Mouse (Mus musculus) lung, postnatal 0 days (tissue): ENCODE measurements around the gene Otoa.

ENCODE experiments used
- CTCF ChIP-seq: IDR thresholded peaks from 2 replicates; pipeline ENCODE4 v1.5.1; 2016; ENCODE audit warnings: antibody characterized with exemption, mild to moderate bottlenecking
- EP300 ChIP-seq: IDR thresholded peaks from 2 replicates; pipeline ENCODE4 v1.6.1; 2016; ENCODE audit warnings: antibody characterized with exemption, mild to moderate bottlenecking, control low read depth

DNA sequence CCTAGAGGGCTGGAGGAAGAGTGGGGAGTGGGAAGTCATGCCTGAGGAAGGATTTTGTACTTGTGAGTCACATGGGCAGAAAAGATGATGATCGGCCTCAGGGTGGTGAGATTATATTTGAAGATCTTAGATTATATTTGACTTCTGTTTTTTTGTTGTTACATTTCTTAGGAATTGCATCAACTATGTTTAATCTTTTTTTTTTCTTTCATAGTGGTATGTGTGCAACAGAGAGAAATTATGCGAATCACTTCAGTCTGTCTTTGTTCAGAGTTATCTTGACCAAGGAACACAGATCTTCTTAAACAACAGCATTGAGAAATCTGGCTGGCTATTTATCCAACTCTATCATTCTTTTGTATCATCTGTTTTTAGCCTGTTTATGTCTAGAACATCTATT is 33.8 kb upstream of the Otoa start:
- TF ChIP-seq CTCF: no peak
- no peak for TF ChIP-seq EP300
